Mouse (Mus musculus) left cerebral cortex, adult 18-20 months (tissue): ENCODE results near the gene Mat2a. TPM values are rescaled to one million over a fixed set of nuclear protein-coding genes. Genes with fewer than 3 reads are reported as not detected.

Experiments
- DNase-seq, 2 experiments: peaks; one replicate each; pipeline ENCODE4 v3.0.0; 2021 to 2022; ENCODE audit warnings: low spot score in 2 of 2, mixed read lengths in 1 of 2
- total RNA-seq, 2 experiments: library from RNA; stranded (reverse); gene quantifications; 2 replicates each; pipeline ENCODE4 v1.2.3; 2021

The Mat2a gene
- total RNA-seq, 2 experiments from 2014 or later, result 172 to 199 TPM

DNA sequence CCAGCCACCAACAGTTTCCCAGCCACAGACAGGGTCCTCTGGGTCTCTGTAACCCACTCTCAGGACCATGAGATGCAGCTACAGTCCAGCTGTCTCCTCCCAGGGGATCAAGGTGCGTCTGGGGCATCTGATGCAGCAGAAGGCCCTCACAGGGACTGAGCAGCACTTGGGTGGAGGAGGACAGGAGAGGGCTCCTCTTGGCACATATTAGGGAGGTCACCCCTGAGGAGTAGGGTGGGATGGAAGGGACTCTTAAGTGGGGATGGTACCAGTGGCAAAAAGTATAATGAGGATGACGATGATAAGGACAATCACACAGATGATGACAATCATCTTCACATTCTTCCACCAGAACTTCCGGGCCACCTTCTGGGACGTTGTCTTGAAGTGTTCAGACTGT lies 54.1 kb downstream of the Mat2a start:
- no peak for DNase-seq

DNA sequence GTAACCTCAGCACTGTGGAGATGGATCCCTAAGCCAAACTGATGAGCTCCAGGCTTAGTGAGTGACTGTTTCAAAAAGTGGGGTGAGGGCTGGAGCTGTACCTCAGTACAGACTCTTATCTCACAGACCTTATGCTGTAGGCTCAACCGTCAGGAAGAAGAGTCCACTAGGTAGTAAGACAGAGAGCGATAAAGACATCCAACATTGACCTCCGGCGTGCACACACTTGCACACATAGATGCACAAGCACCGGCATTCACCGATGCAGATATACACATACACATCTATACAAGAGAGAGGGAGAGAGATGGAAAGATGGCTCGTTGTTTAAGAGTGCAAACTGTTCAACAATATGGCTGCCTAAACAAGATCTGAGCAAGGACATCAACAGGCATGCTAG lies 55.4 kb downstream of the Mat2a start:
- DNase-seq, result no peak

DNA sequence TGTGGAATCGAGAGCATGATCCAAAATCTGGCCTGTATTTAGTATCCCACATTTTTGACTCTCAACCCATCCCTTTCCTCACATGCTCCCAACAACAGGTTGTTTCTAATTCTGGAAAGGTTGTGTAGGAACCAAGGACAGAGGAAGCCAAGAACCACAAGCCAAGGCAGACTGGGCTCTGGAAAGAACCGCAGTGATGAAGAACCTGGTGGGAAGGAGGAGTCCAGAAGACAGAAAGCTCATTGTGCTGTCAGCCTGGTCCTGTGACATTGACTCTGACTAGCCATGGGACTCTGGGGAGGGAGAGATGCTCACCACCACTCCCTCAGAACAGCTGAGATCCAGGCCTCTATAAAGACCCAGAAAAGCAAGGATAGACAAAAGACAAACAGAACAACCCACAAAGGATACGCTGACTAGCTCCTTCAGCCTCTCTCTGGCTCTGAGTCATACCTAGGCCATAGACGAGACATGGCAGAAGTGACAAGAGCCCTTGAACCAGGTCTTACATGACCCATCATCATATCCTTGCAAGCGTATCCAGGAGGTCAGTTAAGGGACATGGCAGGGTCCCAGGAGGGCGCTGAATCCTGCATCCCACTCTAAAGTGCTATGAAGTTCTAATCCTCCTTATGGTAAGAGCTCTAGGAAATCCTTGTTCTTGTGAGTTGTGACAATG lies 56.1 kb downstream of the Mat2a start:
- no peak for DNase-seq

Other genes with a start within 250 kb of the Mat2a start
- gene Atoh8, start 204.0 kb downstream of the Mat2a start, total RNA-seq, result 1 to 10 TPM; 1.6 to 2.3 TPM
- gene Sftpb, start 134.9 kb downstream of the Mat2a start, total RNA-seq, result not detected
- 10 to 100 TPM; 32.6 to 33.6 TPM for gene Usp39, start 94.4 kb downstream of the Mat2a start, total RNA-seq
- gene 0610030E20Rik, start 92.2 kb downstream of the Mat2a start, total RNA-seq, result 10 to 100 TPM; 17.1 to 17.7 TPM
- gene Tmem150a, start 84.1 kb downstream of the Mat2a start, total RNA-seq, result 10 to 100 TPM in 1 of 2 experiments, 1 to 10 TPM in 1; 6.8 to 11.0 TPM
- 10 to 100 TPM; 78.9 to 81.5 TPM for gene Rnf181, start 72.6 kb downstream of the Mat2a start, total RNA-seq
- 1 to 10 TPM; 6.1 to 7.0 TPM for gene Vamp5, start 59.1 kb downstream of the Mat2a start, total RNA-seq
- gene Vamp8, start 48.9 kb downstream of the Mat2a start, total RNA-seq, result 10 to 100 TPM; 12.6 to 14.0 TPM
- gene Ggcx, start 25.2 kb downstream of the Mat2a start, total RNA-seq, result 10 to 100 TPM; 21.7 to 24.4 TPM
- under 1 TPM; 0.56 to 0.61 TPM for gene Sh2d6, start 82.1 kb upstream of the Mat2a start, total RNA-seq
- 1 to 10 TPM; 1.8 to 4.2 TPM for gene Capg, start 104.8 kb upstream of the Mat2a start, total RNA-seq
- gene Elmod3, start 158.9 kb upstream of the Mat2a start, total RNA-seq, result 10 to 100 TPM; 22.6 to 23.1 TPM
- 10 to 100 TPM; 50.1 to 60.4 TPM for gene Retsat, start 158.9 kb upstream of the Mat2a start, total RNA-seq
- gene Tgoln1, start 177.4 kb upstream of the Mat2a start, total RNA-seq, result 100 to 1,000 TPM in 1 of 2 experiments, 10 to 100 TPM in 1; 97.3 to 102 TPM